Mouse (Mus musculus) C2C12 (cell line): ENCODE measurements at regions not wholly inside any gene's neighbourhood (a gene's known extent, or its start where the extent isn't known, plus 50 kb on each side); places are given as distances from the start of the nearest gene placed in this dataset.

Source experiments
- H3K27me3 ChIP-seq: one replicate; pipeline ENCODE4 v1.6.1; 2011; ENCODE audit not compliant: control insufficient read depth, insufficient read depth, insufficient read length
- H3K36me3 ChIP-seq: one replicate; pipeline ENCODE4 v1.6.1; 2011; ENCODE audit not compliant: control insufficient read depth, insufficient read depth
- H3K4me3 ChIP-seq: one replicate; pipeline ENCODE4 v1.5.1; 2011; ENCODE audit warnings: mild to moderate bottlenecking, control low read depth; ENCODE audit not compliant: poor library complexity, insufficient read depth, severe bottlenecking
- H3K79me2 ChIP-seq: one replicate; pipeline ENCODE4 v1.6.1; 2011; ENCODE audit not compliant: control insufficient read depth, insufficient read depth
- H3K79me3 ChIP-seq: one replicate; pipeline ENCODE4 v1.6.1; 2011; ENCODE audit warnings: low read depth, control low read depth
- H3ac ChIP-seq: one replicate; pipeline ENCODE3; 2011; ENCODE audit warnings: low read depth; ENCODE audit not compliant: control insufficient read depth, insufficient read length
- CEBPB ChIP-seq: IDR thresholded peaks from one replicate; pipeline ENCODE4 v1.6.1; 2011; ENCODE audit warnings: low read depth, mild to moderate bottlenecking, control low read depth, moderate library complexity
- CTCF ChIP-seq: IDR thresholded peaks from one replicate; pipeline ENCODE4 v1.5.1; 2011; ENCODE audit not compliant: control insufficient read depth, insufficient read depth, insufficient read length
- FOSL1 ChIP-seq: IDR thresholded peaks from one replicate; pipeline ENCODE4 v1.8.0; 2011; ENCODE audit warnings: mild to moderate bottlenecking, low read length; ENCODE audit not compliant: poor library complexity, insufficient read depth, severe bottlenecking
- MAX ChIP-seq: IDR thresholded peaks from one replicate; pipeline ENCODE4 v1.6.1; 2011; ENCODE audit warnings: mild to moderate bottlenecking, control low read depth
- MYOD1 ChIP-seq: IDR thresholded peaks from one replicate; pipeline ENCODE4 v1.6.1; 2011; ENCODE audit warnings: low read depth; ENCODE audit not compliant: control insufficient read depth, insufficient read length
- MYOG ChIP-seq: IDR thresholded peaks from one replicate; pipeline ENCODE4 v1.6.1; 2011; ENCODE audit not compliant: control insufficient read depth, insufficient read length; ENCODE audit errors: extremely low read depth
- USF1 ChIP-seq: IDR thresholded peaks from one replicate; pipeline ENCODE4 v1.6.1; 2011; ENCODE audit warnings: low read depth, mild to moderate bottlenecking, control low read depth, moderate library complexity

- no peaks in the 10 kb centered on the region for H3K27me3 ChIP-seq
- no peaks in the 10 kb centered on the region for H3K36me3 ChIP-seq
- H3ac ChIP-seq = no peak overlapping the region
- TF ChIP-seq MYOD1 (no peak), FOSL1 (no peak), MAX (no peak), USF1 (no peak), MYOG (no peak)
- no peak overlapping the region for H3K4me3 ChIP-seq
- no peaks in the 10 kb centered on the region for H3K79me3 ChIP-seq
- no peaks in the 10 kb centered on the region for H3K79me2 ChIP-seq
These were observed 258.7 kb upstream of the Ppargc1a start for GRCm38 (mm10) chr5:51826269-51826668.

GRCm38 (mm10) chr5:51825584-51826088 is 258.1 kb upstream of the Ppargc1a start:
- H3K36me3 ChIP-seq = no peaks in the 10 kb centered on the region
- no peaks in the 10 kb centered on the region for H3K79me3 ChIP-seq
- no peak overlapping the region for H3ac ChIP-seq
- TF ChIP-seq MYOG (no peak), MYOD1 (no peak), USF1 (no peak), MAX (no peak), FOSL1 (no peak), CTCF (no peak), CEBPB (no peak)
- no peaks in the 10 kb centered on the region for H3K79me2 ChIP-seq
- no peaks in the 10 kb centered on the region for H3K27me3 ChIP-seq
- H3K4me3 ChIP-seq = no peak overlapping the region

GRCm38 (mm10) chr5:51824731-51825130 is 257.2 kb upstream of the Ppargc1a start:
- no peak for TF ChIP-seq CEBPB
- no peak for TF ChIP-seq FOSL1
- TF ChIP-seq USF1 = no peak
- TF ChIP-seq MYOG = no peak
- TF ChIP-seq MYOD1 = no peak
- TF ChIP-seq MAX = no peak
- no peak for TF ChIP-seq CTCF
- no peaks in the 10 kb centered on the region for H3K36me3 ChIP-seq
- H3ac ChIP-seq = no peak overlapping the region
- H3K79me2 ChIP-seq = no peaks in the 10 kb centered on the region
- no peak overlapping the region for H3K4me3 ChIP-seq
- no peaks in the 10 kb centered on the region for H3K27me3 ChIP-seq
- no peaks in the 10 kb centered on the region for H3K79me3 ChIP-seq

GRCm38 (mm10) chr5:51823657-51824056 is 256.1 kb upstream of the Ppargc1a start:
- H3K36me3 ChIP-seq = no peaks in the 10 kb centered on the region
- H3K4me3 ChIP-seq = no peak overlapping the region
- H3K27me3 ChIP-seq = no peaks in the 10 kb centered on the region
- no peak overlapping the region for H3ac ChIP-seq
- H3K79me3 ChIP-seq = no peaks in the 10 kb centered on the region
- H3K79me2 ChIP-seq = no peaks in the 10 kb centered on the region
- no peak for TF ChIP-seq MAX
- no peak for TF ChIP-seq MYOD1
- TF ChIP-seq FOSL1 = no peak
- no peak for TF ChIP-seq USF1
- no peak for TF ChIP-seq MYOG
- TF ChIP-seq CTCF = no peak
- TF ChIP-seq CEBPB = no peak

GRCm38 (mm10) chr5:51816258-51816657 is 248.7 kb upstream of the Ppargc1a start:
- TF ChIP-seq MYOD1 = no peak
- no peak for TF ChIP-seq USF1
- no peak for TF ChIP-seq CEBPB
- TF ChIP-seq FOSL1 = no peak
- no peak for TF ChIP-seq MYOG
- TF ChIP-seq MAX = no peak
- no peak for TF ChIP-seq CTCF
- Histone ChIP-seq H3K27me3 (no peaks in the 10 kb centered on the region), H3K79me3 (no peaks in the 10 kb centered on the region), H3K79me2 (no peaks in the 10 kb centered on the region), H3K4me3 (no peak overlapping the region), H3ac (no peak overlapping the region), H3K36me3 (no peaks in the 10 kb centered on the region)

- Histone ChIP-seq H3K36me3 (no peaks in the 10 kb centered on the region), H3K4me3 (no peak overlapping the region), H3K79me2 (no peaks in the 10 kb centered on the region), H3ac (no peak overlapping the region), H3K27me3 (no peaks in the 10 kb centered on the region), H3K79me3 (no peaks in the 10 kb centered on the region)
- TF ChIP-seq USF1 (no peak), FOSL1 (no peak), CTCF (no peak), CEBPB (no peak), MYOD1 (no peak), MYOG (no peak), MAX (no peak)
These were observed 244.2 kb upstream of the Ppargc1a start for GRCm38 (mm10) chr5:51811728-51812127.
